Mouse (Mus musculus): Measurements from ENCODE around the gene Gm29735. TPM values are rescaled to one million over a fixed set of nuclear protein-coding genes. Genes with fewer than 3 reads are reported as not detected.
A peak's percentile ranks its signal among the peaks of the same experiment; 100 is the strongest.
"Not testable (repeated sequence)": the region's sequence is repeated elsewhere in the genome, so short reads cannot be mapped to it uniquely, and the experiment has no call there.

Gene Gm29735
- total RNA-seq (2014; fragmentation: Nextera tagmentation): not detected in 2 replicates
- total RNA-seq (2017): not detected in 2 replicates

GRCm38 (mm10) chr7:142157013-142157412, at the start of gene Gm29735:
Gene Gm29735 (minus strand): TSS chr7:142157113.
- ATAC-seq (replicated peaks; ENCODE audit: poor library complexity, severe bottlenecking): not testable (repeated sequence)

GRCm38 (mm10) chr7:142205488-142205887, 48.6 kb upstream of the Gm29735 start:
- no peak for ATAC-seq (replicated peaks; ENCODE audit: poor library complexity, severe bottlenecking)

- no peak for ATAC-seq (replicated peaks; ENCODE audit: poor library complexity, severe bottlenecking)
Measured at GRCm38 (mm10) chr7:142201064-142201463, 44.2 kb upstream of the Gm29735 start, which contains the start of gene Krtap5-3. Gene Krtap5-3 (plus strand): TSS chr7:142201364.

- no peak for ATAC-seq (replicated peaks; ENCODE audit: poor library complexity, severe bottlenecking)
Measured at GRCm38 (mm10) chr7:142198748-142199147, 41.8 kb upstream of the Gm29735 start.

- ATAC-seq (replicated peaks; ENCODE audit: poor library complexity, severe bottlenecking): no peak
Measured at GRCm38 (mm10) chr7:142190289-142190688, 33.4 kb upstream of the Gm29735 start, which contains the start of gene Gm10153. Gene Gm10153 (minus strand): TSS chr7:142190389.

- no peak for ATAC-seq (replicated peaks; ENCODE audit: poor library complexity, severe bottlenecking)
Measured at GRCm38 (mm10) chr7:142188156-142188555, 31.2 kb upstream of the Gm29735 start.

- ATAC-seq (replicated peaks; ENCODE audit: poor library complexity, severe bottlenecking): no peak
Measured at GRCm38 (mm10) chr7:142181021-142181420, 24.1 kb upstream of the Gm29735 start.

- no peak for ATAC-seq (replicated peaks; ENCODE audit: poor library complexity, severe bottlenecking)
Measured at GRCm38 (mm10) chr7:142178685-142179084, 21.8 kb upstream of the Gm29735 start.

GRCm38 (mm10) chr7:142175905-142176304, 19.0 kb upstream of the Gm29735 start, which contains the start of gene Krtap5-2:
Gene Krtap5-2 (minus strand): TSS chr7:142176005.
- not testable (repeated sequence) for ATAC-seq (replicated peaks; ENCODE audit: poor library complexity, severe bottlenecking)

- peak; percentile 66 for ATAC-seq (replicated peaks; ENCODE audit: poor library complexity, severe bottlenecking)
Measured at GRCm38 (mm10) chr7:142169836-142170235, 12.9 kb upstream of the Gm29735 start.

- ATAC-seq (replicated peaks; ENCODE audit: poor library complexity, severe bottlenecking): not testable (repeated sequence)
Measured at GRCm38 (mm10) chr7:142165639-142166038, 8.7 kb upstream of the Gm29735 start, which contains the start of gene Gm4553. Gene Gm4553 (minus strand): TSS chr7:142165739.

- ATAC-seq (replicated peaks; ENCODE audit: poor library complexity, severe bottlenecking): no peak
Measured at GRCm38 (mm10) chr7:142159366-142159765, 2.5 kb upstream of the Gm29735 start.

GRCm38 (mm10) chr7:142155308-142155707, 1.6 kb downstream of the Gm29735 start:
- ATAC-seq (replicated peaks; ENCODE audit: poor library complexity, severe bottlenecking): no peak

- ATAC-seq (replicated peaks; ENCODE audit: poor library complexity, severe bottlenecking): no peak
Measured at GRCm38 (mm10) chr7:142152191-142152590, 4.7 kb downstream of the Gm29735 start.

GRCm38 (mm10) chr7:142148633-142149032, 8.3 kb downstream of the Gm29735 start:
- no peak for ATAC-seq (replicated peaks; ENCODE audit: poor library complexity, severe bottlenecking)

- ATAC-seq (replicated peaks; ENCODE audit: poor library complexity, severe bottlenecking): no peak
Measured at GRCm38 (mm10) chr7:142146033-142146432, 10.9 kb downstream of the Gm29735 start.

- ATAC-seq (replicated peaks; ENCODE audit: poor library complexity, severe bottlenecking): no peak
Measured at GRCm38 (mm10) chr7:142145413-142145940, 11.4 kb downstream of the Gm29735 start.

- no peak for ATAC-seq (replicated peaks; ENCODE audit: poor library complexity, severe bottlenecking)
Measured at GRCm38 (mm10) chr7:142144507-142144906, 12.4 kb downstream of the Gm29735 start, which contains the start of gene Gm45337. Gene Gm45337 (minus strand): TSS chr7:142144607.

GRCm38 (mm10) chr7:142143506-142144010, 13.4 kb downstream of the Gm29735 start:
- ATAC-seq (replicated peaks; ENCODE audit: poor library complexity, severe bottlenecking): peak; percentile 33; the same call in 1 of the 2 replicates

- ATAC-seq (replicated peaks; ENCODE audit: poor library complexity, severe bottlenecking): no peak
Measured at GRCm38 (mm10) chr7:142140696-142141095, 16.2 kb downstream of the Gm29735 start.

GRCm38 (mm10) chr7:142135934-142136333, 21.0 kb downstream of the Gm29735 start, which contains the start of gene Gm39115:
Gene Gm39115 (minus strand): TSS chr7:142136034.
- not testable (repeated sequence) for ATAC-seq (replicated peaks; ENCODE audit: poor library complexity, severe bottlenecking)

All from granulocyte monocyte progenitor cell, adult 5-6 weeks (primary cell).